Mouse (Mus musculus) kidney, adult 8-10 months (tissue): ENCODE results near the gene Hist1h2bj.

Experiments used
- DNase-seq, 2 experiments: peaks; one replicate each; pipeline ENCODE4 v3.0.0; 2022

Gene Hist1h2bj

DNA sequence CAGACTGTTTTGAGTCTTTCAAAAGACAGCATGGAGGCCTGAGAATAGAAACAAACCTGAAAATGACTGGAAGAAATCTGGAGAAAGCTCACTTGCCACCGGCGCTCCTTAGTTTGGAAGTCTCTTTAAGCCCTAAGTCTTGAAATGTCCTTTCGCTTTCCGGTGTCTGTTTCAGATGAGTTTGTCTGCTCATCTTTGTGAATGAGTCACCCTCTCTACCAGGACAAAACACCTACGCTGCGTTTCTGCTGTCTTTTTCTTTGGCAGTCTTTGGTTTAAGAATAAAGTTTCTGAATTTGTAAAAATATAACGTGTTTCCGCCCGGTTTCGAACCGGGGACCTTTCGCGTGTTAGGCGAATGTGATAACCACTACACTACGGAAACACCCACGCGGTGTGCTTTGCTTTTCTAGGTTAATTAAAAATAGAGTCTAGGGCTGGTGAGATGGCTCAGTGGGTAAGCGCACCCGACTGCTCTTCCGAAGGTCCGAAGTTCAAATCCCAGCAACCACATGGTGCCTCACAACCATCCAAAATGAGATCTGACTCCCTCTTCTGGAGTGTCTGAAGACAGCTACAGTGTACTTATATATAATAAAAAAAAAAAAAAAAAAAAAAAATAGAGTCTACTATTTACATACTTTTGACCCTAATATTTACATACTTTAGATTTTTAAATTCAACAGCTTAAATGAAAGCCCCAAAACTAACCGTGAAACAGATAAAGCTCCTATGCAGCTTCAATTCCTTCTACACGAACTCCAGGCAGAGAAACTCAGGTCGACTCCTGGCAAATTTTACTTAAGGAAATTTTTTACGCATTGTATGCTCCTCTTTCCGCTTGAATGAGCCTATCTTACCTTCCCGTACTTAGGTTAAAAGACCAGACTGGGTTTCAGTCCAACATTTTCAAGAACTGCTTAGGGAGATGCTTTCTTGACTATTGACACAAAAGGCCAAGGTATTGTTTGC, 27.2 kb upstream of the Hist1h2bj start:
- DNase-seq: peak; percentile 53 to 83

DNA sequence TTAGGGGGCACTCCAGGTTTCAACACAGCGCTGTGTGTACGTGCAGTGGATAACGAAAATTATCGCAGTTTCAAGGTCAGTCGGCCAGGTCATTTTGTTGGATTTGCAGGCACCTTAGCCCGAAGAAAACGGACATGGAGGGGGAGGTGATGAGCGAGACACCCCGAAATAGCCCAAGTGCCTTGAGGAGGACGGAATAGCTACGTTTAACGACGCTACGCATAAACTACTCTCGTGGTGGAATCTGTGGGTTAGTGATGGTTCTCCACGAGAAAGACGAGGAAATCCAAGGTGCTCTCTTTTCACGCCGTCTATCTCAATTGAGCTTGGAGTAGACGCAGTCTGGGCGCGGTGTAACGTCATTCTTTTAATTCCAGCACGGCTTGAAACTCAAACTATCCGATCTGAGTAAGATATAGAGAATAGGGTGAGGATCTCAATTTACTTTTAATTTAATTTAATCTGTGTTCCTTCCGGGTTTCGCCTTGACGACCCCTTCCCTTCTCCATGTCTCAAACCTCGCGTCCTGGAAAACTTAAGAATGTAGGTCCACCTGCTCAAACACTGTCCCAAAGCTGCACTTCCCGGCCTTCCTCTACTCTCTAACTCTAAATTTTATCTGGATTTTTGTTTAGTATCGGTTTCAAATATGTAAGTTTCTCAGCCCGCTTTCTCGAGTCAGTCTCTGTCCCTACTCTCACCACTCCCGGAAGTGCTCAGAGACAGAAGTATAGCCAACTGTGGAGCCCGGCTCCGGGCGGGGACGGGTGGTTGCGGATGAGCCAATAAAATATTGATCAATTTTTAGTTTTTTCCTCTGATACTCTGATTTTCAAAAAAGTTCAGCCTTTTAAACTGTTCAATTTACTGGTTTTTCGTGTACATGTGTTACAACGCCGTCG, 22.8 kb upstream of the Hist1h2bj start:
- no peak for DNase-seq

- DNase-seq: peak; percentile 38 to 78
These were observed 22.1 kb upstream of the Hist1h2bj start for GRCm38 (mm10) chr13:22020901-22021339.

- no peak for DNase-seq
These were observed 21.4 kb upstream of the Hist1h2bj start for GRCm38 (mm10) chr13:22021581-22021980.

GRCm38 (mm10) chr13:22022241-22022640, 20.8 kb upstream of the Hist1h2bj start:
- DNase-seq: peak; percentile 64 to 87

GRCm38 (mm10) chr13:22026058-22027031, 16.7 kb upstream of the Hist1h2bj start:
- peak; percentile 48 to 86 for DNase-seq

DNA sequence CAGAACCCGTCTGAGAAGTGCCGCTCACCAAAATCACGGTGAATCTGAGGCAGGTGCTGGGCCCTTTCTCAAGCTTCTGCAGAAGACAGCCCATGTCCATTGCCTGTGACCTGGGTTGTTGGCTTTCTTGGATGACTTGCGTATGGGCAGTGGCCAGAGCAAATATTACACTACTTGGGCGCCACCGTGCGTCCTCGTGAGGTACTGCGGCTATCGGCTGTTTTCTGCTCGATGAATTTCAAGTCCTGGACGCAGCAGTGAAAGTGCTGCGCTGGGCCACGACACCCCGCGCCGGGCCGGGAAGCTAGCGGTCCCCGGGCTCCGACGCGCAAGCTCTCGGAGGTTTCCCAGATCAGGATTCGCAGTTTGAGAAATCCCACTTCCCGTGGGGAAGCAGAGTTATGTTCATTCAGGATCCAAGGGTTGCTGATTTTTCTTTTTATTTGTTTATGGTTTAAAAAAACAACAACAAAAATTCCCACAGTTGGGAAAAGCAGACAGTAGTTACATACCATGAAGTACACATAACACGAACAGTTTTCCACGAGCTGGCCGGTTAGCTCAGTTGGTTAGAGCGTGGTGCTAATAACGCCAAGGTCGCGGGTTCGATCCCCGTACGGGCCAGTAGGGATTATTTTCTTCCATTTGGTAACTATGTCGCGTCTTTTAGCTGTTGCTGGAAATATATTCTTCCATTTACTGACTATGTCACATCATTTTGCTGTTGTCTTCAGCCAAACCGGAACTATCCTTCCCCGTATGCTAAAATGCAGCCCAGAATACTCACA, 14.1 kb upstream of the Hist1h2bj start:
- DNase-seq: peak; percentile 93 to 98

DNA sequence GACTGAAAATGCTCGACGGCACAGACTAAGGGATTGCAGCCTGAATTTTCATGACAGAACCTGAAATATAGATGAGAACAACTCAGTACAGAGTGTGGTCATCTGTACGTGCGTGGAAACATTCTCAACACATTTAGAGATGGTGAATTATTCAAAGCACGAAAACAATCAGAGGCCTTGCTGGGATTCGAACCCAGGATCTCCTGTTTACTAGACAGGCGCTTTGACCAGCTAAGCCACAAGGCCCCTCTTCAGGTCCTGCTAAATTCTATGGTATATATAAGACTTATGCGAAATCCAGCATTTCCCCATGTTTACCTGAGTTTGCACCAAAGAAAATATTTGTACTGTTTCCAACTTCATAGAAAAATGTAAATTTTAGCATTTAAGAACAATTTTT, 13.1 kb upstream of the Hist1h2bj start:
- no peak for DNase-seq

DNA sequence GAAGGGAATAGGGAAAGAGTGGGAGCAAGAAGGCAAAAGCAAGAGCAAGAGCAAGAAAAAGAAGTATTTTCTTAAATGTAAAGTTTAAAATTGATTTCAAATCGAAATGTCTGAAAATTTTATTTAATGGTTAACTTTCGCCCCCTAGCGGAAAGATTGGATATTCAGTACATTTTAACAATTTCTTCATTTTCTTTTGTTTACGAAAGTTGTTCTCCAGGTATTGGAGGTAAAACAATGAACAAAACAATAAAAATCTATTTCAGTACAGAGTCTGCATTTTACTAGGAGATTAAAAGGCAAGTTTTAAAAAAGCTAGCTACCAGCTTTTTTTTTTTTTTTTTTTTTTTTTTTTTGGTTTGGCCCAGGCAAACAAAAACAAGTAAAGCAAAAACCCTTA, 12.5 kb upstream of the Hist1h2bj start:
- DNase-seq: no peak

DNA sequence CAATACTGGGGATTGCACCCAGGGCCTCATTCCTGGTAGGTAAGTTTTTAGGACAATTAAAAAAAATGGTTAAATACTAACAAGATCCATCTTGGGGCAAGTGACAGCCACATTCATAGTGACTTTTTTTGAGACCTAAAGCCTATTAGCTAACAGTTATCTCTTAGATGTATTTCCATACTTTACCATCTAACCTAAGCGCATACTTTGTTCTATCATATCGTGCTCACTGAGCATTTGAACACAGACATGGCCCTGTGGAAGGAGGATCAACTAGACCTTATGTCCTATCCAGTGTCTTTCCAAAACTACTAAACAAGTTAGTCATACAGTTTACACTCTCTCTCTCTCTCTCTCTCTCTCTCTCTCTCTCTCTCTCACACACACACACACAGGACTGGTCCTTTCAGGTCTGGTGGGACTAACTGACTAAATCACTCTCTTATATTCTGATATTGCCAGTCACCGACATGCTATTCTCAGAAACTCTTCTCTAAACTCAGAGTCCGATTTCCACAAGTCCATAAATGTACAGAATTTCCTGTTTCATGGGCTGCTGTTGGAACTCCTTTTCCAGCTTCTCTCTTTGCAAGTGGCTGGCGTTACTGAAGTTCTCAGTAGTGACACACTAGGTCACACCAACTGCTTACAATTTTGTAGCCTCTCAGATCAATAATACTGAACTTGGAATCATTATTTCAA, 9.1 kb upstream of the Hist1h2bj start:
- no peak for DNase-seq

GRCm38 (mm10) chr13:22034443-22035266, 8.4 kb upstream of the Hist1h2bj start:
- peak; percentile 38 to 73 for DNase-seq

DNA sequence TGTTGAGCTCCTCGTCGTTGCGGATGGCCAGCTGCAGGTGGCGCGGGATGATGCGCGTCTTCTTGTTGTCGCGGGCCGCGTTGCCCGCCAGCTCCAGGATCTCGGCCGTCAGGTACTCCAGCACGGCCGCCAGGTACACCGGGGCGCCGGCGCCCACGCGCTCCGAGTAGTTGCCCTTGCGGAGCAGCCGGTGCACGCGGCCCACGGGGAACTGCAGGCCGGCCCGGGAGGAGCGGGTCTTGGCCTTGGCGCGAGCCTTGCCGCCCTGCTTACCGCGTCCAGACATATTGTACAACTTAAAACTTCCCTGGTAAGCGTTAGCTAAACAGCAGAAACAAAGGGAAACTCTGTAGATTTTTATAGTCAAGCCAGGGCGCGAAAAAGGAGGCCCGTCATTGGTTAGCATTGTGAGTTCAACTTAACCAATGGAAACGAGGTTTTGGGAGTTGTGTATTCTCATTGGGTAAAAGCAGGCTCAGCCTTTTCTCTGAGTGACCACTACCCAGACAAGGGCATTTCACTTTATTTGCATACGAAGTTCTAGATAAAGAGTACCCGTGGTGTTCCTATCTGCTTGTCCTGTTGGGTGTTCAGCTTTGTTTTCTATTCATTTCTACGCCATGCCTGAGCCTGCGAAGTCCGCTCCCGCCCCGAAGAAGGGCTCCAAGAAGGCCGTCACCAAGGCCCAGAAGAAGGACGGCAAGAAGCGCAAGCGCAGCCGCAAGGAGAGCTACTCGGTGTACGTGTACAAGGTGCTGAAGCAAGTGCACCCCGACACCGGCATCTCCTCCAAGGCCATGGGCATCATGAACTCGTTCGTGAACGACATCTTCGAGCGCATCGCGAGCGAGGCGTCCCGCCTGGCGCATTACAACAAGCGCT, 7.5 kb upstream of the Hist1h2bj start, which contains the start of the genes Hist1h2ah and Hist1h2bk:
Hist1h2ah (minus strand) TSS at position 302 of the 882 bp plus-strand sequence.
Hist1h2bk (plus strand) TSS at position 604 of the 882 bp plus-strand sequence.
- DNase-seq: peak; percentile 81 to 87

- no peak for DNase-seq
These were observed 6.7 kb upstream of the Hist1h2bj start for GRCm38 (mm10) chr13:22036149-22036956.

DNA sequence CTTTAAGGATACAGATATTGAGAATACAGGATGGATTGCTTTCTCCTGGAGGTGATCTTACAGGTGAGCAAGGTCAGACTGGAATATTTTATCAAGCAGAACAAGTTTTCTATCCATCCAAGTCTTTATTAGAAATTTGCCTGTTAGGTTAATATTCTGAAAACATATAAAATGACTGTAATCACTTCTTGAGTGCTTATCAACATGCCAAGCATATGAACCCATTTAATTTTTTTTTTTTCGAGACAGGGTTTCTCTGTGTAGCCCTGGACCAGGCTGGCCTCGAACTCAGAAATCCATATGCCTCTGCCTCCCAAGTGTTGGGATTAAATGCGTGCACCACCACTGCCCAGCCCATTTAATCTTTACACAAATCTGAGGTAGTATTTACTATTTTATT, 6.0 kb upstream of the Hist1h2bj start:
- no peak for DNase-seq

- no peak for DNase-seq
These were observed 5.6 kb upstream of the Hist1h2bj start for GRCm38 (mm10) chr13:22037415-22037814.

- no peak for DNase-seq
These were observed 3.6 kb upstream of the Hist1h2bj start for GRCm38 (mm10) chr13:22039364-22039763.

GRCm38 (mm10) chr13:22039951-22040463, 3.0 kb upstream of the Hist1h2bj start:
- no peak for DNase-seq
